Mouse (Mus musculus): ENCODE data around the gene Zfand3. TPM values are rescaled to one million over a fixed set of nuclear protein-coding genes. Genes with fewer than 3 reads are reported as not detected.

Gene Zfand3
- polyA plus RNA-seq, 1 experiment from 2014 or later, result 61.7 TPM

- ATAC-seq (ENCODE audit: low FRiP score), result no peak
- Histone ChIP-seq H3K27me3 (ENCODE audit: control insufficient read depth, insufficient read depth, low read length) (no peaks in the 10 kb centered on the region), H3K36me3 (ENCODE audit: control insufficient read depth, insufficient read depth, low read length) (no peaks in the 10 kb centered on the region), H3K9me3 (ENCODE audit: control insufficient read depth, low read length) (no peaks in the 10 kb centered on the region), H3K9ac (ENCODE audit: low read depth, low read length) (no peak overlapping the region), H3K27ac (ENCODE audit: low read depth, low read length) (no peak overlapping the region), H3K4me2 (replicated peaks; ENCODE audit: low read depth, low read length) (no peak overlapping the region), H3K4me3 (ENCODE audit: low read depth, low read length) (no peak overlapping the region), H3K4me1 (replicated peaks; ENCODE audit: control insufficient read depth, insufficient read depth, low read length) (no peaks in the 10 kb centered on the region)
- DNase-seq (ENCODE audit: low spot score), result no peak
- 92% methylated on average over 3 of the region's 3 CpGs for WGBS
Observed at GRCm38 (mm10) chr17:30069776-30070175, 65.2 kb downstream of the Zfand3 start.

- Histone ChIP-seq H3K4me3 (ENCODE audit: low read depth, low read length) (no peak overlapping the region), H3K9ac (ENCODE audit: low read depth, low read length) (no peak overlapping the region), H3K9me3 (ENCODE audit: control insufficient read depth, low read length) (no peaks in the 10 kb centered on the region), H3K36me3 (ENCODE audit: control insufficient read depth, insufficient read depth, low read length) (no peaks in the 10 kb centered on the region), H3K27ac (ENCODE audit: low read depth, low read length) (no peak overlapping the region), H3K27me3 (ENCODE audit: control insufficient read depth, insufficient read depth, low read length) (no peaks in the 10 kb centered on the region), H3K4me1 (replicated peaks; ENCODE audit: control insufficient read depth, insufficient read depth, low read length) (no peaks in the 10 kb centered on the region), H3K4me2 (replicated peaks; ENCODE audit: low read depth, low read length) (no peak overlapping the region)
- DNase-seq (ENCODE audit: low spot score) (no peak), ATAC-seq (ENCODE audit: low FRiP score) (no peak)
- 89% methylated on average over 5 of the region's 5 CpGs for WGBS
Observed at GRCm38 (mm10) chr17:30070631-30071030, 66.1 kb downstream of the Zfand3 start.

GRCm38 (mm10) chr17:30072613-30073012, 68.1 kb downstream of the Zfand3 start:
- Histone ChIP-seq H3K4me2 (replicated peaks; ENCODE audit: low read depth, low read length) (no peak overlapping the region), H3K27me3 (ENCODE audit: control insufficient read depth, insufficient read depth, low read length) (no peaks in the 10 kb centered on the region), H3K9me3 (ENCODE audit: control insufficient read depth, low read length) (no peaks in the 10 kb centered on the region), H3K36me3 (ENCODE audit: control insufficient read depth, insufficient read depth, low read length) (no peaks in the 10 kb centered on the region), H3K27ac (ENCODE audit: low read depth, low read length) (no peak overlapping the region), H3K4me1 (replicated peaks; ENCODE audit: control insufficient read depth, insufficient read depth, low read length) (no peaks in the 10 kb centered on the region; the same call in 1 of the 2 replicates), H3K4me3 (ENCODE audit: low read depth, low read length) (no peak overlapping the region), H3K9ac (ENCODE audit: low read depth, low read length) (no peak overlapping the region)
- 87% methylated on average over 3 of the region's 3 CpGs for WGBS
- ATAC-seq (ENCODE audit: low FRiP score) (no peak), DNase-seq (ENCODE audit: low spot score) (no peak)

GRCm38 (mm10) chr17:30075896-30076295, 71.4 kb downstream of the Zfand3 start:
- ATAC-seq (ENCODE audit: low FRiP score) (no peak), DNase-seq (ENCODE audit: low spot score) (no peak)
- no peaks in the 10 kb centered on the region; the same call in 1 of the 2 replicates for H3K4me1 ChIP-seq (replicated peaks; ENCODE audit: control insufficient read depth, insufficient read depth, low read length)
- H3K27me3 ChIP-seq (ENCODE audit: control insufficient read depth, insufficient read depth, low read length), result no peaks in the 10 kb centered on the region
- WGBS, result 76% methylated on average over 5 of the region's 5 CpGs
- no peak overlapping the region for H3K27ac ChIP-seq (ENCODE audit: low read depth, low read length)
- no peaks in the 10 kb centered on the region for H3K9me3 ChIP-seq (ENCODE audit: control insufficient read depth, low read length)
- no peaks in the 10 kb centered on the region for H3K36me3 ChIP-seq (ENCODE audit: control insufficient read depth, insufficient read depth, low read length)
- H3K4me2 ChIP-seq (replicated peaks; ENCODE audit: low read depth, low read length), result no peak overlapping the region
- H3K4me3 ChIP-seq (ENCODE audit: low read depth, low read length), result no peak overlapping the region
- H3K9ac ChIP-seq (ENCODE audit: low read depth, low read length), result no peak overlapping the region

GRCm38 (mm10) chr17:30084007-30084406, 79.5 kb downstream of the Zfand3 start:
- WGBS, result 63% methylated on average over 4 of the region's 4 CpGs
- H3K4me3 ChIP-seq (ENCODE audit: low read depth, low read length), result no peak overlapping the region
- no peak overlapping the region for H3K9ac ChIP-seq (ENCODE audit: low read depth, low read length)
- H3K27ac ChIP-seq (ENCODE audit: low read depth, low read length), result no peak overlapping the region
- H3K4me1 ChIP-seq (replicated peaks; ENCODE audit: control insufficient read depth, insufficient read depth, low read length), result no peaks in the 10 kb centered on the region
- H3K27me3 ChIP-seq (ENCODE audit: control insufficient read depth, insufficient read depth, low read length), result no peaks in the 10 kb centered on the region
- ATAC-seq (ENCODE audit: low FRiP score) (no peak), DNase-seq (ENCODE audit: low spot score) (no peak)
- no peak overlapping the region for H3K4me2 ChIP-seq (replicated peaks; ENCODE audit: low read depth, low read length)
- H3K9me3 ChIP-seq (ENCODE audit: control insufficient read depth, low read length), result no peaks in the 10 kb centered on the region
- H3K36me3 ChIP-seq (ENCODE audit: control insufficient read depth, insufficient read depth, low read length), result no peaks in the 10 kb centered on the region

- H3K9me3 ChIP-seq (ENCODE audit: control insufficient read depth, low read length), result no peaks in the 10 kb centered on the region
- H3K27me3 ChIP-seq (ENCODE audit: control insufficient read depth, insufficient read depth, low read length), result no peaks in the 10 kb centered on the region
- DNase-seq (ENCODE audit: low spot score) (no peak), ATAC-seq (ENCODE audit: low FRiP score) (no peak)
- no peak overlapping the region for H3K4me2 ChIP-seq (replicated peaks; ENCODE audit: low read depth, low read length)
- no peak overlapping the region for H3K27ac ChIP-seq (ENCODE audit: low read depth, low read length)
- no peak overlapping the region for H3K9ac ChIP-seq (ENCODE audit: low read depth, low read length)
- no peaks in the 10 kb centered on the region for H3K4me1 ChIP-seq (replicated peaks; ENCODE audit: control insufficient read depth, insufficient read depth, low read length)
- 84% methylated on average over 7 of the region's 7 CpGs for WGBS
- no peaks in the 10 kb centered on the region for H3K36me3 ChIP-seq (ENCODE audit: control insufficient read depth, insufficient read depth, low read length)
- no peak overlapping the region for H3K4me3 ChIP-seq (ENCODE audit: low read depth, low read length)
Observed at GRCm38 (mm10) chr17:30086695-30087094, 82.2 kb downstream of the Zfand3 start.

GRCm38 (mm10) chr17:30088431-30088830, 83.9 kb downstream of the Zfand3 start:
- DNase-seq (ENCODE audit: low spot score), result no peak
- H3K36me3 ChIP-seq (ENCODE audit: control insufficient read depth, insufficient read depth, low read length), result no peaks in the 10 kb centered on the region
- H3K27me3 ChIP-seq (ENCODE audit: control insufficient read depth, insufficient read depth, low read length), result no peaks in the 10 kb centered on the region
- no peak overlapping the region for H3K27ac ChIP-seq (ENCODE audit: low read depth, low read length)
- no peak overlapping the region for H3K4me3 ChIP-seq (ENCODE audit: low read depth, low read length)
- WGBS, result 90% methylated on average over 3 of the region's 3 CpGs
- no peaks in the 10 kb centered on the region for H3K4me1 ChIP-seq (replicated peaks; ENCODE audit: control insufficient read depth, insufficient read depth, low read length)
- no peak for ATAC-seq (ENCODE audit: low FRiP score)
- no peaks in the 10 kb centered on the region for H3K9me3 ChIP-seq (ENCODE audit: control insufficient read depth, low read length)
- H3K4me2 ChIP-seq (replicated peaks; ENCODE audit: low read depth, low read length), result no peak overlapping the region
- H3K9ac ChIP-seq (ENCODE audit: low read depth, low read length), result no peak overlapping the region

- Histone ChIP-seq H3K4me1 (replicated peaks; ENCODE audit: control insufficient read depth, insufficient read depth, low read length) (no peaks in the 10 kb centered on the region), H3K27ac (ENCODE audit: low read depth, low read length) (no peak overlapping the region), H3K4me2 (replicated peaks; ENCODE audit: low read depth, low read length) (no peak overlapping the region), H3K9me3 (ENCODE audit: control insufficient read depth, low read length) (no peaks in the 10 kb centered on the region), H3K4me3 (ENCODE audit: low read depth, low read length) (no peak overlapping the region), H3K9ac (ENCODE audit: low read depth, low read length) (no peak overlapping the region), H3K27me3 (ENCODE audit: control insufficient read depth, insufficient read depth, low read length) (no peaks in the 10 kb centered on the region), H3K36me3 (ENCODE audit: control insufficient read depth, insufficient read depth, low read length) (no peaks in the 10 kb centered on the region)
- no peak for ATAC-seq (ENCODE audit: low FRiP score)
- no peak for DNase-seq (ENCODE audit: low spot score)
- WGBS, result 85% methylated on average over 3 of the region's 3 CpGs
Observed at GRCm38 (mm10) chr17:30090416-30090815, 85.9 kb downstream of the Zfand3 start.

- no peak overlapping the region for H3K27ac ChIP-seq (ENCODE audit: low read depth, low read length)
- WGBS, result 95% methylated on average over 2 of the region's 2 CpGs
- H3K36me3 ChIP-seq (ENCODE audit: control insufficient read depth, insufficient read depth, low read length), result no peaks in the 10 kb centered on the region
- H3K9ac ChIP-seq (ENCODE audit: low read depth, low read length), result no peak overlapping the region
- no peak overlapping the region for H3K4me2 ChIP-seq (replicated peaks; ENCODE audit: low read depth, low read length)
- H3K4me1 ChIP-seq (replicated peaks; ENCODE audit: control insufficient read depth, insufficient read depth, low read length), result no peaks in the 10 kb centered on the region
- H3K9me3 ChIP-seq (ENCODE audit: control insufficient read depth, low read length), result no peaks in the 10 kb centered on the region
- H3K27me3 ChIP-seq (ENCODE audit: control insufficient read depth, insufficient read depth, low read length), result no peaks in the 10 kb centered on the region
- ATAC-seq (ENCODE audit: low FRiP score) (no peak), DNase-seq (ENCODE audit: low spot score) (no peak)
- H3K4me3 ChIP-seq (ENCODE audit: low read depth, low read length), result no peak overlapping the region
Observed at GRCm38 (mm10) chr17:30093148-30093749, 88.7 kb downstream of the Zfand3 start.

Data from hindbrain, embryonic 11.5 days (tissue).